Mouse (Mus musculus) spleen, adult 2 months (tissue): ENCODE measurements at regions not wholly inside any gene's neighbourhood (a gene's known extent, or its start where the extent isn't known, plus 50 kb on each side); places are given as distances from the start of the nearest gene placed in this dataset.

Source experiments
- DNase-seq, 2 experiments: peaks; one replicate each; pipeline versions ENCODE4 v3.0.0 to v3.0.0-alpha.2; 2012 to 2021; ENCODE audit warnings: low spot score in 2 of 2, low read depth in 1 of 2
- H3K27ac ChIP-seq: fragments of 200-500 bp; 2 replicates; pipeline ENCODE4 v1.5.1; 2012; ENCODE audit warnings: low read length, inconsistent platforms; ENCODE audit not compliant: insufficient read depth
- H3K27me3 ChIP-seq: fragments of 200-500 bp; 2 replicates; pipeline ENCODE4 v1.6.1; 2012; ENCODE audit warnings: mild to moderate bottlenecking, moderate library complexity, low read length, inconsistent platforms; ENCODE audit not compliant: control insufficient read depth, insufficient read depth
- H3K36me3 ChIP-seq: fragments of 200-500 bp; 2 replicates; pipeline ENCODE4 v1.6.1; 2012; ENCODE audit warnings: mild to moderate bottlenecking, low read length, inconsistent platforms; ENCODE audit not compliant: control insufficient read depth, insufficient read depth
- H3K4me1 ChIP-seq: fragments of 200-500 bp; 2 replicates; pipeline ENCODE4 v1.6.1; 2011; ENCODE audit warnings: inconsistent platforms; ENCODE audit not compliant: control insufficient read depth, insufficient read depth, insufficient read length
- H3K4me3 ChIP-seq: fragments of 200-500 bp; 2 replicates; pipeline ENCODE4 v1.5.1; 2011; ENCODE audit warnings: mild to moderate bottlenecking, inconsistent platforms; ENCODE audit not compliant: insufficient read depth, insufficient read length; ENCODE audit errors: extremely low read depth
- CTCF ChIP-seq: fragments of 200-500 bp; IDR thresholded peaks from 2 replicates; pipeline ENCODE4 v1.5.1; 2011; ENCODE audit warnings: mild to moderate bottlenecking, inconsistent platforms; ENCODE audit not compliant: insufficient read depth, insufficient read length, insufficient replicate concordance; ENCODE audit errors: extremely low read depth
- POLR2A ChIP-seq: fragments of 200-500 bp; IDR thresholded peaks from 2 replicates; pipeline ENCODE4 v1.6.1; 2011; ENCODE audit warnings: low read depth, low read length, inconsistent platforms
- WGBS: fragments of 180-500 bp; shearing (Covaris S2); methylation state at CpG from one replicate; pipeline ENCODE4 v1.1.7; 2018; 5-methylcytosine and 5-hydroxymethylcytosine counted together

GRCm38 (mm10) chr1:73460598-73460997 is 444.9 kb upstream of the Tnp1 start:
- Histone ChIP-seq H3K4me3 (no peak overlapping the region), H3K4me1 (no peaks in the 10 kb centered on the region), H3K27me3 (no peaks in the 10 kb centered on the region), H3K27ac (no peak overlapping the region), H3K36me3 (no peaks in the 10 kb centered on the region)
- TF ChIP-seq POLR2A (no peak), CTCF (no peak)
- no peak for DNase-seq
- WGBS, result 83% methylated on average over 3 of the region's 3 CpGs

- H3K27ac ChIP-seq, result no peak overlapping the region
- no peaks in the 10 kb centered on the region for H3K36me3 ChIP-seq
- no peak overlapping the region for H3K4me3 ChIP-seq
- WGBS, result 87% methylated on average over 13 of the region's 13 CpGs
- H3K4me1 ChIP-seq, result no peaks in the 10 kb centered on the region
- TF ChIP-seq POLR2A (no peak), CTCF (no peak)
- H3K27me3 ChIP-seq, result no peaks in the 10 kb centered on the region
- no peak for DNase-seq
Measured at GRCm38 (mm10) chr1:73459754-73460534, 444.2 kb upstream of the Tnp1 start.

DNA sequence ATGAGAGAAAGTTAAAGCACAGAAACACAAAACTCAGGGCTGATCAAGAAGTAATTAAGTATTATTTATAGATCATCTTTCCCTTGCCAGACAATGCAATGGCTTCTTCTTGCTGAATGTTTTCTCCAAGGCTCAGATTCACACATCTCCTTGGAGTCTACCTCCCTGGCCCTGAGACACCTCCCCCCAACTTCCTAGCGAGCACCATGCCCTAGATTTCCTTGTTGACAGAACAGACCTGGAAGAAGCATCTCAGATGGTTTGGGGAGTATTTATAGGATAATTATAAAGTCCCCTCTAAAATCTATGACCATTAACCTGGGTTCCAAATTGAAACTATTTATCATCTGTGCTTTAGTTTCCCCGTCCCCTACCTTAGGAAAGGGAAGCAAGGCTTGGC is 441.6 kb upstream of the Tnp1 start:
- Histone ChIP-seq H3K4me3 (no peak overlapping the region), H3K27ac (no peak overlapping the region), H3K36me3 (no peaks in the 10 kb centered on the region), H3K4me1 (no peaks in the 10 kb centered on the region), H3K27me3 (no peaks in the 10 kb centered on the region)
- no peak for TF ChIP-seq CTCF
- WGBS, result 72% methylated on average over 2 of the region's 2 CpGs
- DNase-seq, result no peak

- no peaks in the 10 kb centered on the region for H3K27me3 ChIP-seq
- H3K4me1 ChIP-seq, result no peaks in the 10 kb centered on the region
- no peaks in the 10 kb centered on the region for H3K36me3 ChIP-seq
- TF ChIP-seq POLR2A, result no peak
- TF ChIP-seq CTCF, result no peak
- no peak overlapping the region for H3K4me3 ChIP-seq
- WGBS, result 73% methylated on average over 8 of the region's 8 CpGs
- H3K27ac ChIP-seq, result no peak overlapping the region
- DNase-seq, result no peak
Measured at GRCm38 (mm10) chr1:73456359-73457062, 440.8 kb upstream of the Tnp1 start.

GRCm38 (mm10) chr1:73444216-73444890 is 428.6 kb upstream of the Tnp1 start:
- H3K27ac ChIP-seq, result no peak overlapping the region
- no peaks in the 10 kb centered on the region for H3K4me1 ChIP-seq
- no peak for TF ChIP-seq CTCF
- TF ChIP-seq POLR2A, result no peak
- H3K36me3 ChIP-seq, result no peaks in the 10 kb centered on the region
- no peaks in the 10 kb centered on the region for H3K27me3 ChIP-seq
- no peak for DNase-seq
- no peak overlapping the region for H3K4me3 ChIP-seq
- WGBS, result 52% methylated on average over 6 of the region's 6 CpGs

DNA sequence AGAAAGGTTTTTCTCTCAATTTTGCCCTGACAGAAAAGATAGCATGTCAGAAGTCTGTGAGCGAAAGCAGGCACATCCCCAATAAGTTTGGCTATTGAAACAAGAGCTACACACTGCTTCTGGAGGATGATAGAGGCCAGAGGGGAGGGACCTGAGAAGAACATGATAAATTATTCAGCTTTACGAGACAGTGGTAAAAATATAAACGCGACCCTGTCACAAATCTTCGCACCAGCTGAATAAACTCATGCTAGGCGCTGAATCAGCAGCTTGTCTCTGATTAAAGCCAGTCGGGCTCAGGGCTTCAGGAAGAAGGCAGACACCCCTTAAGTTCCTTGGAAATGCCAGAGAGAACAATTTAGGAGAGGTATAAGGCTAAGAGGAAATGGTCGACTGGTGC is 422.7 kb upstream of the Tnp1 start:
- no peak for DNase-seq
- no peaks in the 10 kb centered on the region for H3K36me3 ChIP-seq
- H3K4me1 ChIP-seq, result no peaks in the 10 kb centered on the region
- H3K27me3 ChIP-seq, result no peaks in the 10 kb centered on the region
- no peak overlapping the region for H3K4me3 ChIP-seq
- no peak overlapping the region for H3K27ac ChIP-seq
- WGBS, result 76% methylated on average over 8 of the region's 8 CpGs
- TF ChIP-seq CTCF, result no peak
